Mouse (Mus musculus) fat pad, adult 2 months (tissue): ENCODE data around the gene Fkbp10.

Experiments
- DNase-seq: peaks from one replicate; pipeline ENCODE4 v3.0.0-alpha.2; 2011; ENCODE audit warnings: low read depth, low spot score; ENCODE audit errors: extremely low read depth

Fkbp10 gene

GRCm38 (mm10) chr11:100414914-100415822 lies at the start of gene Fkbp10:
TSS of gene Fkbp10 (plus strand) at chr11:100415697.
- no peak for DNase-seq

- no peak for DNase-seq
Observed at GRCm38 (mm10) chr11:100369145-100369544, 46.4 kb upstream of the Fkbp10 start.

GRCm38 (mm10) chr11:100369822-100370221 lies 45.7 kb upstream of the Fkbp10 start:
- DNase-seq: no peak

- no peak for DNase-seq
Observed at GRCm38 (mm10) chr11:100371981-100372558, 43.4 kb upstream of the Fkbp10 start.

GRCm38 (mm10) chr11:100375127-100375526 lies 40.4 kb upstream of the Fkbp10 start:
- no peak for DNase-seq

DNA sequence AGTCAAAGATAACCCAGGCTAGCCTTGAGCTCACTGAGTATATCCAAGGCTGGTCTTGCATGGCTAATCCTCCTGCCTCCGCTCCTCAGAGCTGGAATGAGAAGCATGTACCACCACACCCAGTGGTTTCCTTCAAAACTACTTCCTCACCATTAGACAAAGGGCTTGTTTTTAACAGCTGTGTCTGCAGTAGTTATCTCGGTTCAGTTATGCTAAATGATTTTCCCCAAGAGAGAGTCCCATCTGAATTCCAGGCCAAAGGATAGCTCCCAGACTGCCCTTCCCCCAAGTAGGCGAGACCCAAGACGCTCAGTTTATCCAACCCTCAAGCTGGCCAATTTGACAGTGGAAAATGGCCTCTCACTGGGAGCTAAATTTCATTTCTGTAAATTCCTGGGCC lies 39.5 kb upstream of the Fkbp10 start:
- DNase-seq: no peak

GRCm38 (mm10) chr11:100376746-100377389 lies 38.6 kb upstream of the Fkbp10 start:
- DNase-seq: no peak

DNA sequence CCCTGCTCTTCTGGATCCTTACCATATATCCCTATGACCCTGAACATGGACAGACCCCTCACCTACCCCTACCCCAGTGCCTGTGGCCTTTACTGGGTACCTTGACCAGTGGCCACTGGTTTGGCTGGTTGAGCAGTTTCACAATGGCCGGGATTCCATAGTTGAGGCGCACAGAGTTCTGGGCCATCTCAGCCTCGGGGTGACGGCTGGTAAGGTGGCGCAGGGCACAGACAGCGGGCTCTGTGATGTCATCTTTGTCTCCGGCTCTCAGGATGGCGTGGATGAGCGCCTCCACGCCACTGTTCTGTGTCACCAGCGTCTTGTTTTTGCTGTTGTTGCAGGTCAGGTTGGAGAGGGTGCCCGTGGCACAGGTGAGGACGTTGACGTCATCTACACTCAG lies 37.5 kb upstream of the Fkbp10 start:
- no peak for DNase-seq

GRCm38 (mm10) chr11:100378446-100378845 lies 37.1 kb upstream of the Fkbp10 start:
- no peak for DNase-seq

DNA sequence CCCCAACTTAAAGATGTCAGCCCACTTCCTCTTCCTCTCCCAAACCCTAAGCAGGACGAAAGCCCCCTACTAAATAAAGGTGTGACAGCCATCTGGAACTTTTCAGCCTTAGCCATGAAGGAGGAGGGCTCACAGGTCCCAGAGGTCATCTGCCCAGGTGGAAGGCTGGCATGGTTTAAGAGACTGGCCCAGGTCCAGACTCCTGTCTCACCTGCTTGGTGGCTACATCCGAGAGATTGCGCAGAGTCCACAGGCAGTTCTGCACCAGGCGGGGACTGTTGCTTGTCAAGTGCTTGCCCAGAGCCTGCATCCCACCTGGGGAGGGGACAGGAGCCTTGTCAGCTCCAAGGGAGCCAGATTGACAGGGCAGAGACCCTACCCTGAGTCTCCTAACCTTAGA lies 36.2 kb upstream of the Fkbp10 start:
- DNase-seq: no peak

GRCm38 (mm10) chr11:100382682-100383081 lies 32.8 kb upstream of the Fkbp10 start:
- no peak for DNase-seq

- DNase-seq: no peak
Observed at GRCm38 (mm10) chr11:100385016-100385415, 30.5 kb upstream of the Fkbp10 start.

DNA sequence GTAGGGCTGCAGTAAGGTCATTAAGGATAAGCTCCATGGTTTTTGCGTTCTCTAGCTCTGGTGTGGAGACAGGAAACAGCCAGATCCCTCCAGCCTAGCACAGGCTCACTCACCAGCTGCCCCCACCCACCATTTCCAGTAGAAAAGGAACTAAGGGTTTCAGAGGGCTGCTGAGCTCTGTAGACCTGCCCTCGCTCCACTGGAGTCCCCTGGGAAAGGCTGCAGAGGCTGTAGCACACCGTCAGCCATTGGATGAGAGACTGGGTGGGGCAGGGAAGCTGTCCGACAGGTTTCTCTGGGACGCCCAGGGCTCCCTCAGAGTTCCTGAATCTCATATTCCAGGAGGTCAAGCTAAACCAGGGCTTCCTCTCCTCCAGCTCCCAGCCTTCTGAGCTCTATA lies 28.9 kb upstream of the Fkbp10 start:
- no peak for DNase-seq

DNA sequence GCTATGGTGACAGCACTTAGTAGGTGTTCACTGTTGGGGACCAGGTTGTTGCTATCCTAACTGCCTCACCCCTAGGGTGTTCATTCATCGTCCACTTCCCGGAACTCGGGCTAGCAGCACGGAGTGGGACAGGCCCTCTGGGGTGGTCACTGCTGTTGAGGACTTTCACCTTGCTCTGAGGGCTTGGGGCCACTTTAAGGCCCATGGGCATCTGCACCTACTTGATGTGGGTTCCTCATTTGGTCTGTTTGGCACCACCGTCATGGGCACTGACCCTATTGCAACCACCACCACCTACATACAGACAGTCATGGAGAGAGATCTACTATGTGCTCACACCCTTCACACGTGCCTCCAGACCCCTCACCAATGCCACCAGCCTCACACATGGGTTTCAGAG lies 28.4 kb upstream of the Fkbp10 start:
- no peak for DNase-seq

GRCm38 (mm10) chr11:100387589-100388375 lies 27.7 kb upstream of the Fkbp10 start:
- no peak for DNase-seq

GRCm38 (mm10) chr11:100388588-100388987 lies 26.9 kb upstream of the Fkbp10 start:
- DNase-seq: no peak

- no peak for DNase-seq
Observed at GRCm38 (mm10) chr11:100389931-100390445, 25.5 kb upstream of the Fkbp10 start.

DNA sequence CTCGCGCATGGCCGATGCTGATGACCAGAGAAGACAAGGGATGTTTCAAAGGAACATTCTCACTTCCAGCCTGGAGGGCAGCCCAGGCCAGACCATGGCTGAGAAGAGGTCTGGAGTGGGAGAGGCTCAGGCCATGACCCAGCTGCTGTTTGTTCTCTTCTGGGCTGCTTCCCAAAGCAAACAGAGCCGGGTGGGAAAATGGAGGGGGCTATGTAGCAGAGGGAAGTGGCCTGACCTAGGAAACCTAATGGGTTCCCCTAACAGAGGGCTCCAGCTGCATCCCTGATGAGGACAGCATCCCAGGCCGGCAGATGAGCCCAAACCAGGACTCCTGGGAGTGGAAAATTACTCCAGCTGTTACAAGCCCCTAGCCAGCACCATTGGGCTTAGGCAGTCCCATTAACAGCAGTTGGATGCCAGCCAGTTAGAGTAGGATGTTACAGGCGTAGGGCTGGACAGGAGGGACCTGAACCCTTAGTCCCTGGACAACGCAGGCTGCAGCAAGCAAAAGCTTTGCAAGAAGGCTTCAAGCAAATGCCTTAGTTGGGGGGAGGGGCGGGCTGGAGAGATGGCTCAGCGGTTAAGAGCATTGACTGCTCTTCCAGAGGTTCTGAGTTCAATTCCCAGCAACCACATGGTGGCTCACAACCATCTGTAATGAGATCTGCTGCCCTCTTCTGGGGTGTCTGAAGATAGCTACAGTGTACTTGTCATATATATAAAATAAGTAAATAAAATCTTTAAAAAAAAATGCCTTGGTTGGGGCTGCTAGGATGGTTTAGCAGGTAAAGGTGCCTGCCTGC lies 24.2 kb upstream of the Fkbp10 start:
- no peak for DNase-seq

DNA sequence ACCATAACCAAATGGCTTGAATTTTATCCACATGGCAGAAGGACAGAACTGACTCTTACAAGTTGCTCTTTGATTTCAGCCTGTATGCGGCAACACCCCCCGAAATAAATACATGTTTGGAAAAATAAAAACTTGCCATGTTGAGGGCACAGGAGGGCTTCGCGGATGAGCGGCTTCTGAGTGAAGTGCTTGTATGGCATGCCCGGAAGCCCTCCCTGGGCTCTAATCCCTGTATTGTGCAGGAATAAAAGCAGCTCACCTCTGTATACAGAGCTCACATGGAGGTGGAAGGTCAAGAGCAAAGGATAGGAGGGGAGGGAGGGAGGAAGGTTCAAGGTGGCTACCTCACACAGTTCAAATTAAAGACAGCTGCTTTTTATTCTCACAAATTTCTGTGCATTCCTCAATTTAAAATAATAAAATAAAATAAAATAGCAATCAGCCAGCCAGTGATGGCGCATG lies 23.6 kb upstream of the Fkbp10 start:
- no peak for DNase-seq

- DNase-seq: no peak
Observed at GRCm38 (mm10) chr11:100392958-100393357, 22.5 kb upstream of the Fkbp10 start.
